Mouse (Mus musculus) embryo, embryonic 9.5 days (tissue): Measurements from ENCODE around the gene Trim63.

ENCODE experiments used
- DNase-seq: peaks from one replicate; pipeline ENCODE4 v3.0.0-alpha.2; 2017; ENCODE audit errors: extremely low spot score

Trim63 gene

GRCm38 (mm10) chr4:134362586-134362985, 47.7 kb downstream of the Trim63 start:
- no peak for DNase-seq

GRCm38 (mm10) chr4:134365280-134365679, 50.4 kb downstream of the Trim63 start:
- DNase-seq = no peak

GRCm38 (mm10) chr4:134370649-134371221, 55.8 kb downstream of the Trim63 start:
- DNase-seq = no peak

GRCm38 (mm10) chr4:134371316-134371855, 56.5 kb downstream of the Trim63 start:
- peak; percentile 28 for DNase-seq

- DNase-seq = peak; percentile 68
These were observed 57.4 kb downstream of the Trim63 start for GRCm38 (mm10) chr4:134372294-134372747.

GRCm38 (mm10) chr4:134373295-134373694, 58.4 kb downstream of the Trim63 start:
- no peak for DNase-seq

- DNase-seq = no peak
These were observed 59.4 kb downstream of the Trim63 start for GRCm38 (mm10) chr4:134374306-134374705.

GRCm38 (mm10) chr4:134378089-134378615, 63.2 kb downstream of the Trim63 start:
- DNase-seq = no peak
